Mouse (Mus musculus) spleen, postnatal 36 days (tissue): ENCODE measurements around the gene AC134908.4.
A peak's percentile ranks its signal among the peaks of the same experiment; 100 is the strongest.
"Not testable (repeated sequence)": the region's sequence is repeated elsewhere in the genome, so short reads cannot be mapped to it uniquely, and the experiment has no call there.

ENCODE experiments used
- DNase-seq, 2 experiments: peaks; one replicate each; pipeline ENCODE4 v3.0.0; 2022; ENCODE audit warnings: low spot score in 2 of 2, mixed read lengths in 1 of 2

AC134908.4 gene

DNA sequence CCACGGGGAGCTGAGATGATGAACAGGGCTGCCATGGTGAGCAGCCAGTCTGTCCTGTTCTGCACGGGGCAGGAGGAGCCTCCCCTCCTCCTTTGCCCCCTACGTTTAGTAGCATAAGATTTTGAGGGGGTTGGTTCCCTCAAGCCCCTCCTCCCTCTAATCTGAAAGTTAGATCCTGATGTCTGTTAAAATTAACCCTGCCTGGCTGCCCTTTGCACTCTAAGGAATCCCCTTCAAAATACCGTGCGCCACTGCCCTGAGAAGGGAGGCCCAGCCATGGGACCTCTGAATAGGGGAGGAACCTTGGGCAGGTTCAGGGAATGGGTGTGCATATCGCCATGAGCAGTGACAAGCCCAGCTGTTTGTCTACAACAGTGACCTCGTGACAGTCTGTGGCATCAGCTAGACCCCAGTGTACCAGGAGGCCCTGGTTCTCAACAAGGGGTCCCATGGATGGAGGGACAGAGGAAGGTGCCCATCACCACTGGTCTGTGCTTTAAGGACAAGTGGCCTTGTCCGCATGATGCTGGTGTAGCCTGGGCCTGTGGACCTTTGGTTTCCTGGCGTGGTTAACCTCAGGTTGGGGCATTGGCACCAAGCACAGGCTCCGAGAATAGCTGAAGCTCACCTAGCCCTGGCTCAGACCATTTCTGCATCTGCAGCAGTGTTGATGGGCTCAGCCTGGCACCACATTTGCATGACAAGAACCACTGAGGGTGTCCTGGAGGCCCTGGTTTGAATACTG is 20.0 kb downstream of the AC134908.4 start:
- no peak for DNase-seq

DNA sequence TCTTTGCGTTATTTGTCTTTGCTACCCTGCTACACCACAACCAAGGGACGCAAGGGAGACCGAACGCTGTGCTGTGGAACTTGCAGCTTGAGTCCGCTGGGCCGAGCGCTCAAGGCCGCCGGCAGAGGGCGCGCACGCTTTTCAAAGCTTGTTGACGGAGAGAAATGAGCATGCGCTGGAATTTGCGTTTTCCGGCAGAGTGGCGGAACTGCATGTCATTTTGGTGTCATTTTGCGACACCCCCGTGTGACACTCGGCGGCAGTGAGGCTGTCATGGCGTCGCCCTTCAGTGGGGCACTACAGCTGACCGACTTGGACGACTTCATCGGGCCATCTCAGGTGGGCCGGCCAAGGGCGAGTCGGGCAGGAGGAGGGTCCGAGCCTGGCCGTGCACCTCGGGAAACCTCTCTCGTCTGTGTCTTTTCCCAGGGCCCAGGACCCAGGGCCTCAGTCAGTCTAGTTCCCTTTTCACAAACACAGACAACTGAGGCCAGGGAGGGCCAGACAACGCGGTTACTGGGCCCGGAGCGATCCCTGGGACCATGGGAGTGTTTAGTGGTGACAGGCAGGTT is 21.8 kb downstream of the AC134908.4 start, which contains the start of gene Narfl:
Gene Narfl (plus strand): TSS at position 228 of the 572 bp plus-strand sequence.
- DNase-seq = peak; percentile 92 to 95

DNA sequence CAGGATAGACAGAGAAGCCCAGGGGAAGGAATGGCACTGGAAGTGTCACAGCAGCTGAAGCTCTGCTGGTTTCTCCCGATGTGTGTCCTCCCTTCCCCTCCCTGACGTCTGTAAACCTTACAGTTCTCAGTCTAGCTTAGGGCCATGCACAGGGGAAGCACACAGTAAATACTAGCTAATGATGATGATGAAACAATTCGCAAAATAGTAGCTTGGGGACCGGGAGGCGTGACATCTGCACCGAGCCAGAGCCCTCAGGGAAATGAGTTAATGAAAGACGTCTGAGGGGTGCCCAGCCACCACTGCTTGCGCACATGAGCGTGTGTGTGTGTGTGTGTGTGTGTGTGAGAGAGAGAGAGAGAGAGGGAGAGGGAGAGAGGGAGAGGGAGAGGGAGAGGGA is 26.1 kb downstream of the AC134908.4 start:
- no peak for DNase-seq

DNA sequence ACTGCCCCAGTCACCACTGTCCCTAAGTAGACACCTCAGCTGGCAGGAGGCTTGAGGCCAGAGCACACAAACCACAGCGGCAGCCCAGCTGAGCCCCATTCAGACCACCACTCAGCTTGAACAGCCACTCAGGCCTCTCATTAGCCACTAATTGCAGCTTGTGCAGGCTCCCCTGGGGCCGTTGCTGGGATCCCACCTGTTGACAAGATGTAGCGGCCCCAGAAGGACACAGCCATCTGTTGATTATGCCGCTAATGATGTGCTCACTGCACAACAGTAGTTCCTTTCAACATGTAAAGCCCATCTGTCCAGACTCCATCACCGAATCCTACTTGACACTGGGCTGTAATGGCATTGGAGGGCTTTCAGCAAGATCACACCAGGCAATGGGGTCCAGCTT is 29.6 kb downstream of the AC134908.4 start:
- no peak for DNase-seq

DNA sequence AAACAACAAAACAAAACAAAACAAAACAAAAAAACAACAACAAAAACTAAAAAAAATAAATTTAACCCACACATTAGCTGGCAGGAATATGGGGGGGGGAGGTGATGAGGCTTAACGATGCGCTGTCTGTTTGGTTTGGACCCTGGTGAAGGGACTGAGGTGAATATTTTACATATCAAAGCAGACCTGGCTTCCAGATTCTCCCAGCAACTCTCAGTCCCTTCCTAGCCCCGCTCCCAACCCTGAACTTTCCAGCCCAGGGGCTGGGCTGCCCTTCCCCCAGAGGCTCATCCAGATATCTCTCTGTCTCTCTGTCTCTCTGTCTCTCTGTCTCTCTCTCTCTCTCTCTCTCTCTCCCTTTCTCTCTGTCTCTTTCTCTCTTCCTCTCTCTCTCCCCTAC is 32.9 kb downstream of the AC134908.4 start:
- DNase-seq = no peak

DNA sequence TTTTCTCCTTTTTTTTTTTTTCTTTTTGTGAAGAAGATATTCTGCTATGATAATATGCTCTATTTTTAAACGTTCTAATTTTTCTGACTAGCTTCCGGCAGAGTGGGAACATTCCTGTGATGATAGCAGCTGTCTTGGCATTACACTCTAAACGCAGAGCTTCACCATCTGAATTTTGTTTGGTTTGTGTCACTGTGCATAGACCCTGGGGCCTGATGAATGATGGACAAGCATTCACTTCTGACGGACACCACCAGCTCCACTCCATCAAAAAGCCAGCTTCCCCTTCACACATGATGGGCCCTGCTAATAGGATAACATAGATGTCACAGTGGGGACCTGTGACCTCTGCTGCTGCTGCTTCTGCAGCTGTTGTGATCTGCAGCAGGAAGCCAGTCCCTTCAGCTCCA is 33.9 kb downstream of the AC134908.4 start:
- DNase-seq = no peak

DNA sequence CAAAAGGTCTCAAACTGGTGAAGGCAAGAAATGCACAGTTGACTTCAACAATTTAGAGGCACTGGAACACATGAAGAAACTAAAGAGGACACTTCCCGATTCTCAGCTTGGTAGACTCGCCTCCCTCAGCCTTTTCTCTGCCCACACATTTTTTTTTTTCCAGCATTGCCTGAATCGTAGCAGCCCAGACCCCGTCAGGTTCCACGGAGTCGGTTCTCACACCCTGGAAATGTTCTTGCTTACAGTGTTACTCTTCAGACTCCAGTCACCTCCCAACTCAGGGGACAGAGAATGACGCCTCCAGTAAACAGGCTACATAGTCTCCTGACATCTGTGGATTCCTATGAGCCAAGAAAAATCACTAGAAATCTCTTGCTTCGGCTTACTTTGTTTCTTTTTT is 35.3 kb downstream of the AC134908.4 start:
- DNase-seq = no peak

DNA sequence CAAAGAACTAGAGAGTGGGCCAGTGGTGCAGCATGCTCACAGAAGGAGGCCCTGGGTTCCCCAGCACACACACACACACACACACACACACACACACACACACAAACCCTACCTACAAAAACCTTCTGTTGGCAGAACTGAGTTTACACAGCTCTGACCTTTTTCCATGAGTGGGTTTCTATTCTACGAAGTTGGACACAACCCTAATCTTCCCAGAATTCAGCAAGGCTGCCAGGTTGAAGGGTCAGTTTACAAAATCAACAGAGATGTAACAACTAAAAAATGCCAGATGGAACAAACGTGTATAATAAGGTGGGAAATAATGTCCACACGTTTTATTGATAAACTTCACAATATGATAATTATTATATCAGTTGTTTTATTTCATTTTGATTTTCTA is 37.8 kb downstream of the AC134908.4 start:
- no peak for DNase-seq

DNA sequence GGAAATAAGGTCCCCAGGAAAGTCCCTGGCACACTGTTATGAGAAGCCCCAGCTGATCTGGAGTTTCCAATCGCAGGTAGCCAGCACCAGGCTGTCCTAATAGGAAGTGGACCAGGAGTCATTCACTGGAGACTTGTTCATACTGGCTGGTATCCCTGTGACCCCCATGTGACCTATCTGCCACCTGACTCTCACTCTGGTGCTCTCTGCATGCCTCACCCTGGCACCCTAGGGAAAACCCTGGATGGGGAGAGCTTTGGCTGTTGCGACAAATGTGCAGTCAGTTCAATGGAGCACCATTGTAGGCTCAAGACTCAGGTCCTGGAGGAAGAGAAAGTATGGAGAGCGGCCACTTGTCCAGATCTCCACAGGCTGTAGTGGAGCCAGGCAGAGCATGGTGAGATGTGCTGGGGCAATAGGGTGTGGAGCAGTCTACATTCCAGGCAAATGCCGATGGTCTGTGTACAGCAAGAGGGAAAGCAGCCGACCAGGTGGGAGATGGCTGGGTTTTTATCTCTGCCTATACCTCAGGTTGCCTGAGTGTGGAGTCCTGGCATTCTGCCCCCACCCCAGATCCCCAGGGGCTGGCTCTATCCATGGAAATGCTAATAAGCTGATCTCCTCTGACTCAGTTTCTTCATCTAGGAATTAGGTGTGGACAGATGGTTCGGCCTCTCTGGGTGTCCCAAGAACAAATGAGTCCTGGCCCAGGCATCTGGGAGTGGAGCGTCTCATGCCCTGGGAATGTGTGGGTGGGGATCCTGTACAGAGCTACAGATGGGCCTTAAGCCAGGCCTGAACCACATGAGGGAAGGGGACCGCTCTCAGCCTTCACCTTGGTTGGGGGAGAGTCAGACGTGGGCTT is 38.8 kb downstream of the AC134908.4 start:
- DNase-seq = no peak

DNA sequence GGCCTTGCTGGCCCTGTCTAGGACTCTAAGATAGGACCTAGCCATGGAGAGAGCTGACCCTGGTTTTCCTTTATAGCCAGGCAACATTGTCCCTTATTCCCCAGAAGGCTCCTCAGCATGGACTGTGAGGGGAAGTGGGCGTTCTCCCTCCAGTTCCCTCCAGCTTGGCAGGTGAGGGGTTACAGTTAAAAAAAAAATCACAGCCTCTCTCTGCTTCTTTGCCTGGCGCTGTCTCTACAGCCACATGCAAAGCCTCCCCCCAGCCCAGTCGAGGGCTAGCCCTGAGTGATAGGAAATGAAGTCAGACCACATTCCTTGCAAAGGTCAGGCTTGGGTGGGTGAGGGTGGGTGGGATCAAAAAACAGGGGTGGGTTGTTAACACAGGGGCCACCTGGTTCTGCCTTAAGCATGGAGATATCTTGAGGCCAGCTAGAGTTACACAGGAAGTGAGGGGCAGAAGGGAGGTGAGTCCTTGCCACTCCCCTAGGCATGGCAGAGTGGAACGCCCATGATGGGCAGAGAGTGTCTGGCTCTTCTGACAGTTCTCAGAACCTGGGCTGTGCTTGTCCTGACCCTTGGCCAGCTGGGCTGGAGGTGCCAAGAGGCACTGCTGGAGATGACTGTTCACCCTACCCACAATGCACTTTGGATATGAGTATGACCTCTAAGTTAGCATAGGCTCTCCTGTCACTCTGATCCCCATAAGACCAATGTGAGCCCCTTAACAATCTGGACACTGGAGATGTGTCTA is 39.7 kb downstream of the AC134908.4 start:
- no peak for DNase-seq

DNA sequence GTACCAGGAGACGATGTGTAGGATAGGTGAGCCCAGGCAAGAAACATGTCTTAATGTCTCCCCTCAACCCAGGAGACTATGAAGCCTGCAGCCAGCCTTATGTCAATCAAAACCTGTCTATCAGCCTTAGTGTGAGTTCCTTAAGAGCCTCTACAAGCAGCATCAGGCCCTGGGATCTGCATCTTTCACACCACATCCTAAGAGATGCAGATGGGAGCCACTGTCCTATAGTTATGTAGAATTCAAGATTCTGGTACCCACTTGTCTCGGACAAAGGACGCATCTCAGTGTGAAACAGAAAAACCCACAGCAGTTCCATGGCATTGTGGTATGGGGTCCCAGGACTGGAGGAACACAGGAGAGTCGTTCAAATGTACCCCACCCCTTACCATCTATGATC is 40.4 kb downstream of the AC134908.4 start:
- DNase-seq = no peak

DNA sequence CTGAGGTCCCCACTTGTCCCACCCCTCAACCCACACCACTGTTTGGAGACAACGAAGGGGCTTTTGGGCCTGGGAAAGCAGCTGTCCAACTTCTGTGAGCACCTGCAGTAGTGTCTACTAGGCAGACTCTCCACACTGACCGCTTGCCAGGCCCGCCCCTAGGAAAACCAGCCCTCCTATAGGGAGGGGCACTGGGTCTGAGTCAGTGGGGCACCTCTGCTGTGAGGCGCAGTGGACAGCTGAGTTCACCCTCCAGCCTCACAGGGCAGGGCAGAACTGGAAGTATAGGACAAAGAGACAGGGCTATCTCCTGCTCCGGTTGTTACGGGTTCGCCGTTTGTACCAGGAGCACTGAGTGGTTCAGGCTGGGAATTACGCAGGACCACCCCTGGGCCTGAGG is 41.2 kb downstream of the AC134908.4 start, which contains the start of gene Msln:
Gene Msln (minus strand): TSS at position 138 of the 400 bp plus-strand sequence.
- no peak for DNase-seq

DNA sequence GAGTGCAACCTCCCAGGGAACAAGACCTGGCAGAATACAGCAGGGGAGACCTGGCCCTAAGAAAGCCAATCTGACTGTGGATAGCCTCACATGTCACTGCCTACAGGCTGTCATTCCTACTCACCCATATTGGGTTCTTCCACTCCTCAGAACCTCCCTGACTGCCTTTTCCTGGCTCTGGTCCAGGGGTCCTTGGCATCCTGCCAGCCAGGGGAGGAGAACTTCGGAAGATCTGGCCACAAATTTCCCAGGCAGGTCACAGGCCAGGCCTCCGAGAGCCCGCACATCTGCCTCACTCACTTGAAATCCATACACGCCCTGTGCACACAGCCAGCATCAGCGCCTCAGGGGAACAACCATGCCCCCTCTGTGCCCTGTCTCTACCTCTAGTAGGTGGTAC is 44.0 kb downstream of the AC134908.4 start:
- no peak for DNase-seq

DNA sequence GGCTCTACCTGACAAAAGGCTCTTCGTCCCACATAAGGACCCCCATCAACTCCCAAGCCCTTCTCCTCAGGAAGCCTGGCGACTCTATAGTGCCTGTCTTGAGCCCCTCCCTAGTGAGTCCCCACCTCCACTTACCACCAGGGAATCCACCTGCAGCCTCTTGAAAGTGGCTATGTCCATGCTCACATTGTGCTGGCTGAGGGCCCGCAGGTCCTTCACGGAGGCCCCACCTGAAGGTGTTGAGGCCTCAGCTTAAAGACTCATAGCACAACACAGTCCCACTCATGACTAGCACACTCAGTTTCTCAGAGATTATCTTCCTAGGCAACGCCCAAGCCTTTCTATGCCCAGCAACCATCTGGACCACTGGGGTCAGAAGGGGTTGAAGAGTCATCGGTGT is 46.1 kb downstream of the AC134908.4 start:
- DNase-seq = no peak

DNA sequence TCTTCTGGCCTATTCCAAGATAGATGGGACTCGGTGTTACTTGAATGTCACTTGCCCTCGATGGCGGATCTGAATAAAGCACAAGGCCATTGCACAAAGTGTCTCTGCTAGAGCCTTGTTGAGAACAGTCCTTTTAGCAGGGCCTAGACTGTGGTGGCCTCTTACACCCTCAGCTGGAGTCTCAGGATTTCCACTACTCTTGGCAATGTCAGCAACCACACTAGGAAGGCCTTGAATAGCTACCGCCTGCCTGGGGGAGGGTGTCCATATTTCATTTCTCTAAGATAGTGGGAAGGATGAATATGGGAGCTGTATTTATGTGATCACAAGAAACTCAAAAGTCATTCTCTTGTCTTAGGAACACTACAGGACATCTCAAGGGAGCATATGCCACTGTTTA is 47.2 kb downstream of the AC134908.4 start:
- no peak for DNase-seq

DNA sequence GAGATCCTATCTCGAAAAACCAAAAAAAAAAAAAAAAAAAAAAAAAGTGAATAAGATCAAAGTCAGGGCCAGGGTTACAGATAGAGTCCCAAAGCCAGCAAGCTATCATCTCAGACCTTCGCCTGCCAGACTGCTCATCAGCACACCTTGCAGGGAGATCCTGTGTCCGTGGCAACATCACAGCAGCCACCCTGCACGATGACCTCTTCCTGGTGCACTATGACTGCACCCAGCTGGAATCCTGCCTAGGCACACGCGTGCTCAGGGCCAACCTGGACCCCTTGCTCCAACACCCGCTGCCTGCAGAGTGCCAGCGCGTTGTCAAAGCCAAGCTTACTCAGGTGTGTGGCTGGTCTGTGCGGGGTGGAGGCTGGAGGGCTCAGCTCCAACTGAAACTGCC is 51.1 kb downstream of the AC134908.4 start:
- DNase-seq = no peak

DNA sequence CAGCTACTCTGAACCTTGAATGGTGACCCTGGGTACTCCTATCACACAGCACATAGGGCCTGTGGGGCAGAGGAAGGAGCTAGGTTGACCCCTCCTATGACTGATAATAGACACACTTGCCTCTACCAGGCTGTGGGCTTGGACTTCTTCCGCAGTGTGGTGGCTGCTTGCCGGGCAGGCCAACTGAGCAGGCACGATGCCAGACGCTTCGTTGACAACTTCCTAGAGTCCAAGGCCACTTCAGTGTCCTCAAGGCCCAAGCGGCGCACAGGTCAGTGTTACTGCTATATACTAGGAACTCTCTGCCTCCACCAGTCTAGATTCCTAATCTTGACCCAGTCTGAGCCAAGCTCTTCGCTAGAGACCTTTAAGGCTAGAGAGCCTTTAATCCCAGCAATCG is 51.6 kb downstream of the AC134908.4 start:
- no peak for DNase-seq

DNA sequence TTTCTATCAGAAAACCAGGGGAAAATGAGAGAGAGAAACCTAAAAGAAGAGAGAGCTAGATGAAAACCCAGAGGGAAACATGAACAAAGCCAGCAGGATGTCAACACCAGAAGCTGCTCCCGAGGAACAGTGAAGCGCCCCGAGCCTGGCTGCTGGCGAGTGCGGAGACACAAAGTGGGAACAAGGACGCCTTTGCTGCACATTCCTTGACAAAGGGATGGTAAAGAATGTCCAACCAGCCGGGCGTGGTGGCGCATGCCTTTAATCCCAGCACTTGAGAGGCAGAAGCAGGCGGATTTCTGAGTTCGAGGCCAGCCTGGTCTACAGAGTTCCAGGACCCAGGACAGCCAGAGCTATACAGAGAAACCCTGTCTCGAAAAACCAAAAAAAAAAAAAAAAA is 54.0 kb downstream of the AC134908.4 start:
- not testable (repeated sequence) for DNase-seq
